Mouse (Mus musculus) heart, embryonic 13.5 days (tissue): ENCODE data around the gene Rbm5. TPM values are rescaled to one million over a fixed set of nuclear protein-coding genes. Genes with fewer than 3 reads are reported as not detected.

Experiments used
- ATAC-seq: fragments of 200-750 bp; cut with Nextera tagmentation; 2 replicates; pipeline ENCODE4 v1.8.0; 2017; ENCODE audit warnings: moderate TSS enrichment; ENCODE audit not compliant: insufficient number of reproducible peaks, low FRiP score, low TSS enrichment; ENCODE audit errors: extremely low read depth
- H3K27ac ChIP-seq: fragments of 300-500 bp; sonication (generic); replicated peaks from 2 replicates; pipeline ENCODE4 v1.5.1; 2015; ENCODE audit warnings: moderate library complexity, mild to moderate bottlenecking, inconsistent platforms
- H3K27me3 ChIP-seq: fragments of 300-500 bp; sonication (generic); replicated peaks from 2 replicates; pipeline ENCODE4 v1.6.1; 2015; ENCODE audit warnings: mild to moderate bottlenecking, inconsistent platforms
- H3K36me3 ChIP-seq: fragments of 300-500 bp; sonication (generic); 2 replicates; pipeline ENCODE4 v1.6.1; 2015; ENCODE audit warnings: mild to moderate bottlenecking, inconsistent platforms
- H3K4me1 ChIP-seq: fragments of 300-500 bp; sonication (generic); 2 replicates; pipeline ENCODE4 v1.6.1; 2015; ENCODE audit warnings: inconsistent platforms
- H3K4me2 ChIP-seq: fragments of 300-500 bp; sonication (generic); 2 replicates; pipeline ENCODE4 v1.6.1; 2015; ENCODE audit warnings: inconsistent platforms, mild to moderate bottlenecking, moderate library complexity
- H3K4me3 ChIP-seq: fragments of 300-500 bp; sonication (generic); 2 replicates; pipeline ENCODE4 v1.5.1; 2015; ENCODE audit warnings: moderate library complexity, mild to moderate bottlenecking, inconsistent platforms
- H3K9ac ChIP-seq: fragments of 300-500 bp; sonication (generic); 2 replicates; pipeline ENCODE4 v1.6.1; 2015; ENCODE audit warnings: inconsistent platforms, mild to moderate bottlenecking, moderate library complexity
- H3K9me3 ChIP-seq: fragments of 300-500 bp; sonication (generic); 2 replicates; pipeline ENCODE4 v1.6.1; 2016; ENCODE audit warnings: inconsistent platforms
- WGBS: fragments of 180-500 bp; shearing (Covaris S2); methylation state at CpG from one replicate; pipeline ENCODE4 v1.1.7; 2015; ENCODE audit warnings: mixed read lengths; 5-methylcytosine and 5-hydroxymethylcytosine counted together
- polyA plus RNA-seq: library from polyadenylated mRNA; unstranded; fragments of >200 nt; fragmentation: Nextera tagmentation; extraction: Ambion mirVana; gene quantifications from 2 replicates; pipeline ENCODE4 v1.2.1, GENCODE M21; 2015

Rbm5 gene
- polyA plus RNA-seq, 1 experiment from 2014 or later, result 121 TPM

DNA sequence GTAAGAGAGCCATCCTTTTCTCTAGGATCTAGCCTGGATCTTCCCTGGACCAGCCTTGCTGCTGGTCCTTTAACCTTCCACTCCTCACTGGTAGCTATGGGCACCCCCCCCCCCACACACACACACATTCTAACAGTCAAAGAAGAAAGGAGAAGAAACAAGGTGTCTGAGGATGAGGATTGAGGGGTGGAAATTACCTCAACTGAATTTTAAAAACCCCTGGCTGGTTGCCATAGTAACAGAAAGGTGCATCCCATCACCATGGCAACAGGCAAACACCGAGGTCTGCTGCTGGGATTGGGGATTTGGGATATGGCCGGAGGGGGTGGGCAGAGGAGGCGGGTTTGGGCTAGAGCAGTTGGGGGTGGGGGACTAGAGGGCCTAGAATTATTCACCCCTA lies 41.1 kb downstream of the Rbm5 start:
- no peak overlapping the region for H3K4me2 ChIP-seq
- no peaks in the 10 kb centered on the region for H3K9me3 ChIP-seq
- ATAC-seq, result no peak
- H3K36me3 ChIP-seq, result no peaks in the 10 kb centered on the region
- WGBS, result 69% methylated on average over 3 of the region's 3 CpGs
- no peak overlapping the region for H3K4me3 ChIP-seq
- peaks cover 13% of the 10 kb centered on the region for H3K27me3 ChIP-seq
- no peak overlapping the region for H3K9ac ChIP-seq
- H3K4me1 ChIP-seq, result peaks cover 17% of the 10 kb centered on the region
- H3K27ac ChIP-seq, result no peak overlapping the region

DNA sequence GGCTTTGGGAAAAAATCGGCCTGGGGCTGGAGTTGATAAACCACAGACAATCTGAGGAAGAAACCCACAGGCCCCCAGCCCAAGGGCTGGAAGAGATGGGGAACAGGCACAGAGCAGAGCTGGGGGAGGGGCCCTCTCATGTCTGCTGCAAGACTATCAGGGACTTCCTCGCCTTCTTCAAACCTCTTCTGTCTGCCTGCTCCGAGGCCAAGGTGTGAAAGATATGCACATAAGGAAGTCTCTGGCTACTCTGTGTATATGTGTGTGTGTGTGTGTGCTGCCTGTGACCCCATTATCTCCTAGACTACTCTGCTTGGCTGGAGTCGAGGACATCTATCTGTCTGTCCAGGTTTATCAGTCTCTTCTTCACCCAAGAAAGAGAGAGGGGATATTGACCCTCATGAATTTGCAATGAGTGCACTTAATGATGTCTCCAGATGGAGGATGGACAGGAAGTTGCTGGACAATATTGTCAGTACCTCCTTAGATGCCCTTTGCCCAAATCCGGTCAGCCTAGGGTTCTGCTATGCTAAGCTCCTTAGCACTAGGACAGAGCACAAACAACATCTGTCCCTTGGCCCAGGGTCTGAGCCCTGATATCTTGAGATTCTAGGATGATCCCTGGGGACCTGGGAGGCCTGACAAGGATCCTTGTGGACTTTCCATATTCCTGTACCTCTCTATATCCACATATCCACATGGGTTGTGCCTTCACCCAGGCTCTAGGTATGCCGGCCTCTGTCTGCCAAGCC lies 41.7 kb downstream of the Rbm5 start:
- ATAC-seq, result no peak
- no peak overlapping the region for H3K27ac ChIP-seq
- no peak overlapping the region for H3K4me2 ChIP-seq
- no peaks in the 10 kb centered on the region for H3K9me3 ChIP-seq
- H3K4me3 ChIP-seq, result no peak overlapping the region
- H3K9ac ChIP-seq, result no peak overlapping the region
- no peaks in the 10 kb centered on the region for H3K36me3 ChIP-seq
- 35% methylated on average over 6 of the region's 6 CpGs for WGBS
- peaks cover 6% of the 10 kb centered on the region for H3K27me3 ChIP-seq
- peaks cover 18% of the 10 kb centered on the region for H3K4me1 ChIP-seq

DNA sequence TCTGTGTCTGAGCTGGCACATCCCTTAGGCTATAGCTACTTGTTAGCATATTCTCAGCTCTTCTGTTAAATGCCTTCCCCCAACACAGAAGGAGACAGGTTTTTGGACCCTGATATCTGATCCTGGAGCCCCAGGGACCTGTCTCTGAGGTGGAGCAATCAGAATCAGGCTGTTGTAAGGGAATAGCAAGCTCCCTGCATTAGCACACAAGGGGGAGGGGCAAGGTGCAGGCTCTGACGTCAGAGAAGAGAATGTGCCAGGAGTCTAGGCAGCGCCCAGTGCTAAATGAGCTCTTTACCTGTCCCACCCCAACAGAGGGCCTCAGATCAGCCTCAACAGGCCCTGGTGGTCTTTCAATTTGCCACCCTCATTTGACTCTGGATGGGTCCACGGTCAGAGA lies 43.8 kb downstream of the Rbm5 start:
- Histone ChIP-seq H3K27me3 (peaks cover 13% of the 10 kb centered on the region), H3K4me1 (peaks cover 31% of the 10 kb centered on the region), H3K4me3 (no peak overlapping the region), H3K36me3 (no peaks in the 10 kb centered on the region), H3K9me3 (no peaks in the 10 kb centered on the region), H3K4me2 (no peak overlapping the region), H3K27ac (no peak overlapping the region), H3K9ac (no peak overlapping the region)
- no peak for ATAC-seq
- 57% methylated on average over 3 of the region's 3 CpGs for WGBS

DNA sequence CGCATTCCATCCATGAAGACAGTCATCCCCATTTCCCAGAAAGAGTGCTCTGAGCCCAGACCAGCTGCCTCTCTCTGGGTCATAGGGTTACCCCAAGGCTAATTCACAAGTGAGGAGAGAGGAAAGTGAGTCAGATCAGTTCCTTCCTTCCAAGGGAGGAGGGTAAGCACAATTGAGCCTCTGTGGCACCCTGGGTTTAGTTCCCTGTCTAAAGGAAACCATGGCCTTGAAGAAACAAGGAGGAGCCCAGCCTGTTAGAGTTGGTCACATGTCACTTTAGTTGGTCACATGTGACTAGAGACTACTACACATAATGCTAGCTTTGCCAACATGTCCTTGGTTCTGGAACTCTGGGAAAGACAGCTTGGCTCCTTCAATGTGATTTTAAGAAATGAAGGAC lies 46.0 kb downstream of the Rbm5 start:
- H3K4me1 ChIP-seq, result peaks cover 31% of the 10 kb centered on the region
- peaks cover 28% of the 10 kb centered on the region for H3K27me3 ChIP-seq
- H3K4me3 ChIP-seq, result no peak overlapping the region
- no peaks in the 10 kb centered on the region for H3K9me3 ChIP-seq
- H3K9ac ChIP-seq, result no peak overlapping the region
- H3K27ac ChIP-seq, result peak overlapping the region; percentile 61
- WGBS, result 85% methylated on average over 1 of the region's 1 CpGs
- ATAC-seq, result no peak
- no peak overlapping the region for H3K4me2 ChIP-seq
- H3K36me3 ChIP-seq, result no peaks in the 10 kb centered on the region

DNA sequence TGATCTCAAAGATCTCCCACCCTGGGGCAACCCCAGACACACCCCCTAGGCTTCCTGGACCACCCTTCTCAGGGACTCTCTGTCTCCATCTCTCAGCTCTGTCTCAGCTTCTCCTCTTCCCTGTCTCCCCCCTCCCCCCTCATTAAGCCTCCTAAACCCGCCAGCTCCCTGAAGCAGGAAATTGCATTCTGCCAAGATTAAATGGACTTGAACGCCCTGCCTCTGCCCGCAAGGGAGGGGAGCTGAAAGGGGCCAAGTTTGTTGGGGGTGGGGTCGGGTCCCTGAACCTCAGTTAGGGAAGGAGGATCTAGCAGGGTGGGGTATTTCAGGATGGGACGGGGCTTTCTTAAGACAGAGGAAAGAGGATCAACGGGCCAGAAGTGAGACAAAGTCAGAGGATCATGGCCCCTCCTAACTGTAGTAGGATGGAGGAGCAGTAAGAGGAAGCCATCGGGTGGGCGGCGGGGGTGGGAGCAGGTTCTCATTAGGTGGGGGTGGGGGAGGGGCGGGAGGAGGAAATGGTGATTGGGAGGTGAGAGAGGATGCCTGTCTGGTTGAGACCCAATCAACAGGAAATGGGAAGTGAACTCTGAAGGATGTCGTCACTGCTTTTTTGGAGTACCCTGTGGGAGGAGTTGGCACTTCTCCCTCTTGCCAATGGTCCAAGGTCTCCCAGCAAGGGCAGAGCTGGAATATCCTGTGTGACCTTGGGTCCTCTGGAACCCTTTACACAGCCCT lies 46.8 kb downstream of the Rbm5 start:
- H3K27me3 ChIP-seq, result peaks cover 28% of the 10 kb centered on the region
- ATAC-seq, result no peak
- peak overlapping the region; percentile 61 for H3K27ac ChIP-seq
- no peak overlapping the region for H3K4me3 ChIP-seq
- H3K4me2 ChIP-seq, result peak overlapping the region; percentile 48
- no peaks in the 10 kb centered on the region for H3K9me3 ChIP-seq
- no peaks in the 10 kb centered on the region for H3K36me3 ChIP-seq
- 2% methylated on average over 11 of the region's 11 CpGs for WGBS
- H3K9ac ChIP-seq, result 0 out of 2 replicates have a peak overlapping the region, but pooled peaks have one; percentile 8
- peaks cover 26% of the 10 kb centered on the region for H3K4me1 ChIP-seq

DNA sequence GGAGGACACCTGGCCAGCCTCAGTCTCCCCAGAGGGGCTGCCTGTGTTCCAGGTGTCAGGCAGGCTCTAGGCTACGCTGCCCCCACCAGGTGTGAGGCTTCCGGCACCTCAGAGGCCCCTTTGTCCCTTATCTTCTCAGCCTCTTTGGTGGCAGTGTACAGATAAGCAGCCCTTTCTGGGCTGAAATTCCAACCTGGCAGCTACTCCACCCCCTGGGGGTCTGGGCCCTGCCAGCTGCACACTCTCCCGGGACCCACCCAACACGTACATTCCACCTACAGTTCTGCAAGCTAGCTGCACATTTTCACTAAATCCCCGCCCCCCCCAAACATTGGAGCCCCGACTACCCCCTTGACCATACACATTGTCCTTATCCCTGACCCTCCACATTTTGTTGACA lies 47.5 kb downstream of the Rbm5 start:
- no peaks in the 10 kb centered on the region for H3K9me3 ChIP-seq
- 17% methylated on average over 6 of the region's 6 CpGs for WGBS
- no peaks in the 10 kb centered on the region for H3K36me3 ChIP-seq
- peak overlapping the region; percentile 48 for H3K4me2 ChIP-seq
- H3K27me3 ChIP-seq, result peaks cover 28% of the 10 kb centered on the region
- ATAC-seq, result no peak
- peak overlapping the region; percentile 8; the same call in 1 of the 2 replicates for H3K9ac ChIP-seq
- no peak overlapping the region for H3K4me3 ChIP-seq
- H3K4me1 ChIP-seq, result peaks cover 21% of the 10 kb centered on the region
- H3K27ac ChIP-seq, result peak overlapping the region; percentile 61

DNA sequence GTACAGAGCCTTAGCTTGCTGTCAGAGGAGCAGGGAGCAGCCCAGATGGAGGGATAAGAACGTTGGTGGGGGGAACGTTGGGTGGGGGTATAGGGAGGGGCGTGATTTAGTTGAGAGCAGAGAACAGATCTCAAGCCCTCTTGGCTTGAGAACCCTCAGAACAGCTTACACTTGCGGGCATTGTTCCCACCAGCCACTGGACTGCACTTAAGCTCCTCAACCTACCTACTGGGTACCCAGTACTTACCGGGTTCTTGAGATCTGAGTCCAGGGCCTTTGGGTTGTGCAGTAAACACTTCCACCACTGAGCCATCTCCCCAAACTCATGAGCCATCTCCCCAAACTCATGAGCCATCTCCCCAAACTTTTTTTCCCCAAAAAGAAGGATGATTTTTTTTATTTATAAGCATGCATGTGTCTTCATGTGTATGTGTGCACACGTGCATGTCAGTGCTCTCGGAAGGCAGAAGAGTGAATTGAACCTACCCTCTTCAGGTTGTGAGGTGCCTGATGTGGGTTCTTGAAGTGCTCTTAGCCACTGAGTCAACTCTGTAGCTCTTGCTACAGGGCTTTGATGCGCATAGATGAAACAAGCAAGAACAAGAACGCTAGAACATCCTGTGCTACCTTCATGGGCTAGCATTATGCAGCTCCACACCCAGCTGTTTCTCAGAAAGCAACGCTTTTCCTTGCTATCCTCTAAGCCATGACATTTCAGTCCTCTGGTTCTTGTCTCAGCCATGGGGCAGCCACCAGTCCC lies 51.8 kb downstream of the Rbm5 start:
- Histone ChIP-seq H3K4me3 (no peak overlapping the region), H3K36me3 (no peaks in the 10 kb centered on the region), H3K27me3 (peaks cover 52% of the 10 kb centered on the region), H3K9me3 (no peaks in the 10 kb centered on the region), H3K9ac (no peak overlapping the region), H3K4me2 (no peak overlapping the region), H3K4me1 (peaks cover 46% of the 10 kb centered on the region), H3K27ac (no peak overlapping the region)
- no peak for ATAC-seq
- WGBS, result 74% methylated on average over 10 of the region's 10 CpGs

DNA sequence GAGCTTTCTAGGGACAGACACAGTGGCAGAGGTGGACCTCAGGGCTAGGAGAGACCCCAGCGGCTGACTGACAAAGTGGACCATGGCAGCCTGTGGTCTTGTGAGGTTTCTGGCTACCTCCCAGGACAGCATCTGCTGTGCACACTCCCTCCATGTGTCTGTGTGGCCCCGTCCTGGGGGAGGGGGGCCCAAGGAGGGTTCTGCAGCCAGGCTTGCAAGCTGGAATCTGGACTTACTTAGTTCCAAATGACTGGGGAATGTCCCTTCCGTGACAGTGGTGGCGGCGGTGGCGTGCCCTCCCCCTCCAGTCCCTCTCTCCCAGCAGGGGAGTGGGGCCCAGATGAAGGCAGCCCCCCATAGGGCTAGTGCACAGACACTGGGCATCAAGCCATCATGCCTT lies 53.8 kb downstream of the Rbm5 start:
- Histone ChIP-seq H3K4me1 (peaks cover 42% of the 10 kb centered on the region), H3K27me3 (peaks cover 42% of the 10 kb centered on the region), H3K27ac (no peak overlapping the region), H3K9ac (peak overlapping the region; percentile 44), H3K9me3 (no peaks in the 10 kb centered on the region), H3K4me2 (no peak overlapping the region), H3K36me3 (no peaks in the 10 kb centered on the region), H3K4me3 (no peak overlapping the region)
- 23% methylated on average over 6 of the region's 6 CpGs for WGBS
- ATAC-seq, result 0 out of 2 replicates have a peak, but pooled peaks have one; percentile 33

DNA sequence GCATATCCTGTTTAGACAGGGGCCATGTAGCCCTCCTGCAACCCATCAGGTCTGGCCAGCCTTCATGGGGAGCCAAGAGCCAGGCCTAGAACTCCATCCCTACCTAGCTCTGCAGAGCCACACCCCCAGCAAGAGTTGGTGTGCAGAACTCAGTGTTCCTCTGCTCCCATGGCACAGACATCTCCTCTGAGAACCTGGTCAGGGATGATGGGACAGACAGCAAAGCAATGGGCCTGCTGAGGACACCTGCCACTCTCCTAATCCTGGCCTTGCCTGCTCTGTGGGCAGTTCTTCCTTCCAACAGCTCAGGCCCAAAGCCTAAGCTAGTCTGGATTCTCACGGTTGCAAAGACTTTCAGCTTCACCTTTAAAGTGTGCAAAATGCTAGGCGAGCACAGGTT lies 55.2 kb downstream of the Rbm5 start:
- no peaks in the 10 kb centered on the region for H3K36me3 ChIP-seq
- ATAC-seq, result no peak
- no peak overlapping the region for H3K27ac ChIP-seq
- WGBS, result 75% methylated on average over 2 of the region's 2 CpGs
- no peak overlapping the region for H3K4me3 ChIP-seq
- peaks cover 44% of the 10 kb centered on the region for H3K27me3 ChIP-seq
- no peak overlapping the region for H3K4me2 ChIP-seq
- H3K9me3 ChIP-seq, result no peaks in the 10 kb centered on the region
- peaks cover 42% of the 10 kb centered on the region for H3K4me1 ChIP-seq
- no peak overlapping the region for H3K9ac ChIP-seq

DNA sequence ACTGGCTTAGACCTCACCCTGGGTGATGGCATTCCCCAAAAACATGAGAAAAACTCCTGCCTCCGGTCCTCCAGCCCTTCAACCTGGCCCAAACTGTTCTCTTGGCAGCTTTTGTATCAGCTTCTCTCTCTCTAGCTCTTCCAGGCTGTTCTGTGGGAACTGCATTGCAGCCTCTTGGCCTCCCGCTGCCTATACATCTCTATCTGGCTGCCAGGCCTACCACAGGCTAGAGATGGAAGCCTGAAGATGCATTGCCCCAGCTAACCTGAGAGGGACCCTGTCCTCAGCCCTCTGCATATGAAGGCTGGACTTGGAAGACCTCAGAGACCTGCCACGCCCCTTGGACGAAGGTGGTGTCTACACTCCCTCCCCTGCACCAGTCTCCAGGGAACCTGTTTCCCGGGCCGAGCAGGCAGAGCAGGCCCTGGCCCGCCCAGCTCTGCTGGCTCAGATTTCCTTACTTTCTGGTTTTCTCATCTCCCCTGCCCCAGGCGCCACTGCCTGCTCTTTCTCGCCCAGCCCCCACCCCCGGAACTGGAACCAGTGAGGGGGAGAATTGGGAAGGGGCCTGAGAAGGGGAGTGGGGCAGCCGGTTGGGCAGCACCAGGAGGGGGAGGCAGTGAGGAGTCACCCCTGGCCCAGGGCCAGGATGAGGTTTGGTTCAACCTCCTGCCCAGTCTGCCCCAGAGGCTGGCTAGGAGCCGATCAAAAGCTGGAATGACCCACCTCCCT lies 56.4 kb downstream of the Rbm5 start:
- no peak for ATAC-seq

More for the DNA sequence above, 56.4 kb downstream of the Rbm5 start:
- Histone ChIP-seq H3K4me2 (peak overlapping the region; percentile 29), H3K27me3 (peaks cover 48% of the 10 kb centered on the region), H3K9ac (no peak overlapping the region), H3K36me3 (no peaks in the 10 kb centered on the region), H3K4me3 (no peak overlapping the region), H3K27ac (peak overlapping the region; percentile 64), H3K4me1 (peaks cover 52% of the 10 kb centered on the region), H3K9me3 (no peaks in the 10 kb centered on the region)
- WGBS, result 13% methylated on average over 12 of the region's 12 CpGs
